Mouse (Mus musculus): ENCODE results near the gene Clec4a1. TPM values are rescaled to one million over a fixed set of nuclear protein-coding genes. Genes with fewer than 3 reads are reported as not detected.
A peak's percentile ranks its signal among the peaks of the same experiment; 100 is the strongest.

The Clec4a1 gene
- polyA plus RNA-seq, 1 experiment from 2014 or later: 2.4 TPM

DNA sequence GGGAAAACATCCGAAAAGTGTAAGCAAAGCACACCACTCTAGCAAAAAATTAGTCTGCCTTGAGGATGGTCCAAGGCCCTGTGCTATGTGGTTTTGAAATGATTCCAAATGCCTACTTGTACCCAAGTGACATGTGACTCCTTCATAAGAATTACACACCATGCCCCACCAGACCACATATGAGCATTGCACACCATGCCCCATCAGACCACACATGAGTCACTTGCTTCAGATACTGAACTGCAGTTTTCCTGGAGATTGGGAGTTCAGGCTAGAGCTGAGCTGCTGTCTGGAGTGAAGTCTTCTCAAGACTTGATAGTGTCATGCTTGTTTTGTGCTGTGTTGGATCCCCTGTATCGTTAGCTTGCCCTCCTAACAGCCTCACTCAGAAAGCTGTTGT lies 32.0 kb upstream of the Clec4a1 start:
- 96% methylated on average over 2 of the region's 2 CpGs for WGBS
- no peaks in the 10 kb centered on the region for H3K9me3 ChIP-seq (ENCODE audit: control insufficient read depth, low read length)

DNA sequence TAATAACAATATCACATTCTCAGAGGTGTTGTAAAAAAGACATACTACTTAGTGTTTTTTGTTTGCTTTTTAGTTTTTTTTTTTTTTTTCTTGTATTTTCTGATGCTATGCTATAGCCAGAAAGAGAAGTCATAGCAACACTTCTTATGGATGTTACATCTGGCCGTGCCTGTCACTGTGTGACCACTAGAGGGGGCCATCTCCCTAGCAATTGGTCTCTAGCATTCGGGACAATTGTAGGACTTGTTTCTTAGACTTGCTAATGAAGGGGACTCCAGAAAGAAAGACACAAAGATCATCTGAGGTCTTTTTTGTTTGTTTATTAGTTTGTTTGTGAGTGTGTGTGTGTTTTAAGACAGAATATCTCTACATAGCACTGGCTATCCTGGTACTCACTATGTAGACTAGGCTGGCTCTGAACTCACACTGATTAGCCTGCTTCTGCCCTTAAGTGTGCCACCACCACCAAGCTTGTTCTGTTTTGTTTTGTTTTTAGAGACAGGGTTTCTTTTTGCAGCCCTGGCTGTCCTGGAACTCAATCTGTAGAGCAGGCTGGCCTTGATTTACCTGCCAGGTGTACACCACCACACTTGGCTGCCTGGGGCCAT lies 29.1 kb upstream of the Clec4a1 start:
- no peak for ATAC-seq (ENCODE audit: low FRiP score)

More for the DNA sequence above, 32.0 kb upstream of the Clec4a1 start:
- ATAC-seq (ENCODE audit: low FRiP score) (no peak), DNase-seq (ENCODE audit: low spot score) (no peak)
- no peak overlapping the region for H3K27ac ChIP-seq
- no peak overlapping the region for H3K9ac ChIP-seq
- H3K4me1 ChIP-seq (replicated peaks; ENCODE audit: control insufficient read depth, insufficient read depth, low read length): no peaks in the 10 kb centered on the region
- no peaks in the 10 kb centered on the region for H3K27me3 ChIP-seq (ENCODE audit: control insufficient read depth, insufficient read depth, low read length)
- H3K4me2 ChIP-seq (replicated peaks): no peak overlapping the region
- no peak overlapping the region for H3K4me3 ChIP-seq (replicated peaks; ENCODE audit: low read length)
- H3K36me3 ChIP-seq (replicated peaks; ENCODE audit: control insufficient read depth, insufficient read depth): peaks cover 64% of the 10 kb centered on the region

DNA sequence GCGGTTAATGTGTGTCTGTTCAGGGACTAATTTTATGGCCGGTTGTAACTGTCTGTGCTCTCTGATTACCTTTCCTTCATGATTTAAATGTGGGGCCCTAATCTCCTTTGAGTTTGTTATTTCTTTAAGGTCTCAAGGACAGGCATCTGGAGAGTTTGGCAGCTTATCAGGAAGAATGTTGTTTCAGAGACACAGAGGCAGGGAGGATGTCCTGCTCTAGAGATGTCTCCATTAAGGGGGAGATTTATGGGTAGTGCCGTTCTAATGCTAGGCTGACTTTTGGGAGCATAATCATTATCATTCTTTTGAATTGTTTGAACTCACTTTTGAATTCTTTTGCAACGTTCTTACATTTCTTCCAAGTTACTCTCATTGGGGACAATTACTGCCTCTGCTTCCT lies 1.7 kb upstream of the Clec4a1 start:
- WGBS: 88% methylated on average over 4 of the region's 4 CpGs
- no peak overlapping the region for H3K4me3 ChIP-seq (replicated peaks; ENCODE audit: low read length)
- H3K9me3 ChIP-seq (ENCODE audit: control insufficient read depth, low read length): no peaks in the 10 kb centered on the region
- ATAC-seq (ENCODE audit: low FRiP score) (no peak), DNase-seq (ENCODE audit: low spot score) (no peak)
- H3K4me1 ChIP-seq (replicated peaks; ENCODE audit: control insufficient read depth, insufficient read depth, low read length): no peaks in the 10 kb centered on the region
- H3K9ac ChIP-seq: no peak overlapping the region
- H3K4me2 ChIP-seq (replicated peaks): no peak overlapping the region
- H3K27ac ChIP-seq: no peak overlapping the region
- H3K36me3 ChIP-seq (replicated peaks; ENCODE audit: control insufficient read depth, insufficient read depth): no peaks in the 10 kb centered on the region
- H3K27me3 ChIP-seq (ENCODE audit: control insufficient read depth, insufficient read depth, low read length): no peaks in the 10 kb centered on the region

More for the DNA sequence above, 29.1 kb upstream of the Clec4a1 start:
- WGBS: 6% methylated on average over 2 of the region's 2 CpGs
- Histone ChIP-seq H3K9me3 (ENCODE audit: control insufficient read depth, low read length) (no peaks in the 10 kb centered on the region), H3K4me1 (replicated peaks; ENCODE audit: control insufficient read depth, insufficient read depth, low read length) (no peaks in the 10 kb centered on the region), H3K4me2 (replicated peaks) (no peak overlapping the region), H3K9ac (no peak overlapping the region), H3K36me3 (replicated peaks; ENCODE audit: control insufficient read depth, insufficient read depth) (peaks cover 39% of the 10 kb centered on the region), H3K27me3 (ENCODE audit: control insufficient read depth, insufficient read depth, low read length) (no peaks in the 10 kb centered on the region), H3K27ac (no peak overlapping the region), H3K4me3 (replicated peaks; ENCODE audit: low read length) (no peak overlapping the region)
- DNase-seq (ENCODE audit: low spot score): peak; percentile 83

GRCm38 (mm10) chr6:122934845-122935244 lies 13.2 kb downstream of the Clec4a1 start:
- Histone ChIP-seq H3K4me1 (replicated peaks; ENCODE audit: control insufficient read depth, insufficient read depth, low read length) (no peaks in the 10 kb centered on the region), H3K4me3 (replicated peaks; ENCODE audit: low read length) (no peak overlapping the region), H3K9ac (no peak overlapping the region), H3K4me2 (replicated peaks) (no peak overlapping the region), H3K27me3 (ENCODE audit: control insufficient read depth, insufficient read depth, low read length) (no peaks in the 10 kb centered on the region), H3K9me3 (ENCODE audit: control insufficient read depth, low read length) (no peaks in the 10 kb centered on the region), H3K27ac (no peak overlapping the region), H3K36me3 (replicated peaks; ENCODE audit: control insufficient read depth, insufficient read depth) (no peaks in the 10 kb centered on the region)
- WGBS: 83% methylated on average over 3 of the region's 3 CpGs
- no peak for ATAC-seq (ENCODE audit: low FRiP score)
- DNase-seq (ENCODE audit: low spot score): no peak

GRCm38 (mm10) chr6:122939618-122940017 lies 18.0 kb downstream of the Clec4a1 start:
- no peaks in the 10 kb centered on the region for H3K27me3 ChIP-seq (ENCODE audit: control insufficient read depth, insufficient read depth, low read length)
- H3K9ac ChIP-seq: no peak overlapping the region
- H3K27ac ChIP-seq: no peak overlapping the region
- no peaks in the 10 kb centered on the region for H3K9me3 ChIP-seq (ENCODE audit: control insufficient read depth, low read length)
- DNase-seq (ENCODE audit: low spot score): no peak
- no peak overlapping the region for H3K4me2 ChIP-seq (replicated peaks)
- 90% methylated on average over 5 of the region's 5 CpGs for WGBS
- ATAC-seq (ENCODE audit: low FRiP score): no peak
- H3K36me3 ChIP-seq (replicated peaks; ENCODE audit: control insufficient read depth, insufficient read depth): no peaks in the 10 kb centered on the region
- H3K4me1 ChIP-seq (replicated peaks; ENCODE audit: control insufficient read depth, insufficient read depth, low read length): no peaks in the 10 kb centered on the region
- H3K4me3 ChIP-seq (replicated peaks; ENCODE audit: low read length): no peak overlapping the region

DNA sequence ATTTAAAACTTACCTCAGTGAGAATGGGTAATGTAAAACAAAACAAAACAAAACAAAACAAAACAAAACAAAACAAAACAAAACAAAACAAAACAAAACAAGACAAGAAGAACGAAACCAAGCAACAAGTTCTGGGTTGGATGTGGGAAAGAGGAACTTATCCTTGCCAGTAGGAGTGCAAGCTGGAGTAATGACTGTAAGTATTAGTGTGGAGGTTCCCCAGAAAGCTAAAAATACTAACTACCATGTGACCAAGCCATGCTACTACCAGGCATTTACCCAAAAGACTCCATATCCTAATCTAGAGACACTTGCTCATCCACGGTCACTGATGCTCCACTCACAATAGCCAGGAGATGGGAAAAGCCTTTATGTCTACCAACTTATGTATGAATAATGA lies 25.1 kb downstream of the Clec4a1 start:
- ATAC-seq (ENCODE audit: low FRiP score) (no peak), DNase-seq (ENCODE audit: low spot score) (no peak)
- H3K9ac ChIP-seq: no peak overlapping the region
- H3K9me3 ChIP-seq (ENCODE audit: control insufficient read depth, low read length): no peaks in the 10 kb centered on the region
- no peak overlapping the region for H3K4me3 ChIP-seq (replicated peaks; ENCODE audit: low read length)
- 89% methylated on average over 2 of the region's 2 CpGs for WGBS
- H3K4me2 ChIP-seq (replicated peaks): no peak overlapping the region
- H3K4me1 ChIP-seq (replicated peaks; ENCODE audit: control insufficient read depth, insufficient read depth, low read length): no peaks in the 10 kb centered on the region
- no peaks in the 10 kb centered on the region for H3K27me3 ChIP-seq (ENCODE audit: control insufficient read depth, insufficient read depth, low read length)
- no peak overlapping the region for H3K27ac ChIP-seq
- no peaks in the 10 kb centered on the region for H3K36me3 ChIP-seq (replicated peaks; ENCODE audit: control insufficient read depth, insufficient read depth)

GRCm38 (mm10) chr6:122952401-122952800 lies 30.8 kb downstream of the Clec4a1 start, which contains the start of gene Clec4a3:
Gene Clec4a3, plus strand, starts transcription at chr6:122952515.
- Histone ChIP-seq H3K36me3 (replicated peaks; ENCODE audit: control insufficient read depth, insufficient read depth) (no peaks in the 10 kb centered on the region), H3K9me3 (ENCODE audit: control insufficient read depth, low read length) (no peaks in the 10 kb centered on the region), H3K27me3 (ENCODE audit: control insufficient read depth, insufficient read depth, low read length) (no peaks in the 10 kb centered on the region), H3K4me1 (replicated peaks; ENCODE audit: control insufficient read depth, insufficient read depth, low read length) (no peaks in the 10 kb centered on the region), H3K4me2 (replicated peaks) (no peak within 1 kb of the TSS), H3K27ac (no peak within 1 kb of the TSS), H3K9ac (no peak within 1 kb of the TSS), H3K4me3 (replicated peaks; ENCODE audit: low read length) (no peak within 1 kb of the TSS)
- 84% methylated on average over 8 of the region's 8 CpGs for WGBS
- DNase-seq (ENCODE audit: low spot score) (no peak), ATAC-seq (ENCODE audit: low FRiP score) (no peak)

DNA sequence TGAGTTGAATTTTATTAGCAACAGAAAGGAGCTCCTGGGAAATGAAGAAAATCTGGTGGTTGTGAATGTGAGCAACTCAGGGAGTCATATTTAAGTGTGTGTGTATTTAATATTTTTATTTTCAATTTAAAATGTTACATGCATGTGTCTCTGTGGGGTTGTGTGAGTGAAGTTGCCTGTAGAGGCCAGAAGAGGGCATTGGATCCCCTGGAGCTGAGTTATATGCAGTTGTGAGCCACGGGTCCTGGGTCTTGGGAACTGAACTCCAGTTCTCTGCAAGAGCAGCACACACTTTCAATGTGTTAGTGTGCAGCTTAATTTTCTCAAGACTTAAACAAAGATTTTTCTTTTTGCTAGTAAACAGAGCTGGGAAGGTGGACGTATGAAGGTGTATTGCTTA lies 42.9 kb downstream of the Clec4a1 start:
- no peaks in the 10 kb centered on the region for H3K4me1 ChIP-seq (replicated peaks; ENCODE audit: control insufficient read depth, insufficient read depth, low read length)
- H3K9me3 ChIP-seq (ENCODE audit: control insufficient read depth, low read length): no peaks in the 10 kb centered on the region
- H3K9ac ChIP-seq: no peak overlapping the region
- H3K27ac ChIP-seq: no peak overlapping the region
- no peaks in the 10 kb centered on the region for H3K36me3 ChIP-seq (replicated peaks; ENCODE audit: control insufficient read depth, insufficient read depth)
- WGBS: 66% methylated on average over 2 of the region's 2 CpGs
- H3K27me3 ChIP-seq (ENCODE audit: control insufficient read depth, insufficient read depth, low read length): no peaks in the 10 kb centered on the region
- no peak for DNase-seq (ENCODE audit: low spot score)
- no peak overlapping the region for H3K4me3 ChIP-seq (replicated peaks; ENCODE audit: low read length)
- no peak for ATAC-seq (ENCODE audit: low FRiP score)
- H3K4me2 ChIP-seq (replicated peaks): no peak overlapping the region

DNA sequence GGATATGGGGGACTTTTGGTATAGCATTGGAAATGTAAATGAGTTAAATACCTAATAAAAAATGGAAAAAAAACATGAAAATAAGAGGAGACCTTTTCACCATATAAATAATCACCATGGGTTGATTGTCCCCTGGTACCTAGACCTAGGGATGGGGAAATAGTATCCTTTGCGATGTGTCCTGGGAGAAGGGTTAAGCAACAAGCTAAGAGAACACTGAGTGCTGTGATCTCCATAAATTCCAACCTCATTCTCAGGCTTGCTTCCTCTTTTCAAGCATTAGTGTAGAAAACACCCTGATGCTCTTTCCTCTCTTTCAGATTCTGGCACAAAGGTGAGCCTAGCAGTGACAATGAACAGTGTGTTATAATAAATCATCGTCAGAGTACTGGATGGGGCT lies 47.4 kb downstream of the Clec4a1 start:
- no peak for DNase-seq (ENCODE audit: low spot score)
- H3K27me3 ChIP-seq (ENCODE audit: control insufficient read depth, insufficient read depth, low read length): no peaks in the 10 kb centered on the region
- no peak overlapping the region for H3K4me2 ChIP-seq (replicated peaks)
- H3K27ac ChIP-seq: no peak overlapping the region
- 87% methylated on average over 2 of the region's 2 CpGs for WGBS
- H3K4me3 ChIP-seq (replicated peaks; ENCODE audit: low read length): no peak overlapping the region
- no peaks in the 10 kb centered on the region for H3K36me3 ChIP-seq (replicated peaks; ENCODE audit: control insufficient read depth, insufficient read depth)
- no peaks in the 10 kb centered on the region for H3K4me1 ChIP-seq (replicated peaks; ENCODE audit: control insufficient read depth, insufficient read depth, low read length)
- H3K9me3 ChIP-seq (ENCODE audit: control insufficient read depth, low read length): no peaks in the 10 kb centered on the region
- H3K9ac ChIP-seq: no peak overlapping the region
- ATAC-seq (ENCODE audit: low FRiP score): no peak
